Mouse (Mus musculus) MEL (cell line): ENCODE measurements around the gene Rbfox3. TPM values are rescaled to one million over a fixed set of nuclear protein-coding genes. Genes with fewer than 3 reads are reported as not detected.

Experiments used
- DNase-seq: peaks from one replicate; pipeline ENCODE4 v3.0.0; 2011; ENCODE audit warnings: low read depth, low spot score
- H3K27ac ChIP-seq: 2 replicates; pipeline ENCODE4 v1.5.1; 2012; ENCODE audit warnings: low read depth, mild to moderate bottlenecking, control low read depth, low read length, moderate library complexity; ENCODE audit not compliant: control insufficient read depth
- H3K27me3 ChIP-seq, 2 experiments: fragments of 150-350 bp in 1 of 2; sonication (generic) in 1 of 2; 2 replicates each; pipeline ENCODE4 v1.6.1; 2012; ENCODE audit warnings: low read length in 2 of 2, mild to moderate bottlenecking in 2 of 2, improper control_type of control experiment in 1 of 2, moderate library complexity in 1 of 2; ENCODE audit not compliant: insufficient read depth in 2 of 2, control insufficient read depth in 1 of 2
- H3K36me3 ChIP-seq, 2 experiments: 2 replicates each; pipeline ENCODE4 v1.6.1; 2012 to 2014; ENCODE audit warnings: low read length in 2 of 2, improper control_type of control experiment in 1 of 2, inconsistent platforms in 1 of 2, mild to moderate bottlenecking in 1 of 2; ENCODE audit not compliant: insufficient read depth in 2 of 2, control insufficient read depth in 1 of 2
- H3K4me1 ChIP-seq, 2 experiments: fragments of 150-350 bp in 1 of 2; sonication (generic) in 1 of 2; 2 replicates each; pipeline ENCODE4 v1.6.1; 2012; ENCODE audit warnings: low read length in 2 of 2, improper control_type of control experiment in 1 of 2, mild to moderate bottlenecking in 1 of 2; ENCODE audit not compliant: insufficient read depth in 2 of 2, control insufficient read depth in 1 of 2
- H3K4me3 ChIP-seq, 2 experiments: fragments of 150-350 bp in 1 of 2; sonication (generic) in 1 of 2; 2 replicates each; pipeline ENCODE4 v1.5.1; 2012; ENCODE audit warnings: low read depth in 2 of 2, low read length in 2 of 2, mild to moderate bottlenecking in 2 of 2, moderate library complexity in 2 of 2, control low read depth in 1 of 2, improper control_type of control experiment in 1 of 2; ENCODE audit not compliant: control insufficient read depth in 1 of 2, insufficient read depth in 1 of 2
- H3K79me2 ChIP-seq: 2 replicates; pipeline ENCODE4 v1.6.1; 2012; ENCODE audit warnings: mild to moderate bottlenecking, low read length, moderate library complexity; ENCODE audit not compliant: control insufficient read depth, poor library complexity, insufficient read depth
- H3K9ac ChIP-seq: 2 replicates; pipeline ENCODE4 v1.6.1; 2012; ENCODE audit warnings: low read depth, mild to moderate bottlenecking, control low read depth, low read length, moderate library complexity; ENCODE audit not compliant: control insufficient read depth, poor library complexity, severe bottlenecking
- H3K9me3 ChIP-seq: fragments of 150-350 bp; sonication (generic); replicated peaks from 2 replicates; pipeline ENCODE4 v1.6.1; 2012; ENCODE audit warnings: mild to moderate bottlenecking, low read length, improper control_type of control experiment, moderate library complexity; ENCODE audit not compliant: insufficient read depth
- BHLHE40 ChIP-seq: IDR thresholded peaks from 2 replicates; pipeline ENCODE4 v1.6.1; 2012; ENCODE audit warnings: low read depth, mild to moderate bottlenecking, inconsistent platforms, low read length, improper control_type of control experiment, borderline replicate concordance
- CHD1 ChIP-seq: IDR thresholded peaks from 2 replicates; pipeline ENCODE4 v1.6.1; 2012; ENCODE audit warnings: low read depth, mild to moderate bottlenecking, inconsistent platforms, low read length, improper control_type of control experiment
- CHD2 ChIP-seq: IDR thresholded peaks from 2 replicates; pipeline ENCODE4 v1.6.1; 2011; ENCODE audit warnings: low read length, improper control_type of control experiment
- CTCF ChIP-seq, 3 experiments: IDR thresholded peaks in 2 of 3; conservative IDR thresholded peaks in 1 of 3; 2 replicates each; pipeline ENCODE4 v1.5.1; 2011 to 2012; ENCODE audit warnings: low read length in 3 of 3, low read depth in 2 of 3, mild to moderate bottlenecking in 2 of 3, improper control_type of control experiment in 1 of 3, inconsistent platforms in 1 of 3, mixed read lengths in 1 of 3, moderate library complexity in 1 of 3; ENCODE audit not compliant: control insufficient read depth in 1 of 3, insufficient read depth in 1 of 3, poor library complexity in 1 of 3, severe bottlenecking in 1 of 3
- EP300 ChIP-seq, 2 experiments: IDR thresholded peaks; 2 replicates each; pipeline ENCODE4 v1.6.1; 2011; ENCODE audit warnings: improper control_type of control experiment in 2 of 2, low read length in 2 of 2, low read depth in 1 of 2, mild to moderate bottlenecking in 1 of 2
- ETS1 ChIP-seq: IDR thresholded peaks from 2 replicates; pipeline ENCODE4 v1.6.1; 2012; ENCODE audit warnings: low read depth, mild to moderate bottlenecking, inconsistent platforms, low read length, improper control_type of control experiment, moderate library complexity
- GATA1 ChIP-seq: IDR thresholded peaks from 2 replicates; pipeline ENCODE4 v1.6.1; 2011; ENCODE audit warnings: low read depth, low read length, improper control_type of control experiment
- HCFC1 ChIP-seq: IDR thresholded peaks from 2 replicates; pipeline ENCODE4 v1.6.1; 2012; ENCODE audit warnings: low read depth, mild to moderate bottlenecking, inconsistent platforms, low read length, improper control_type of control experiment, moderate library complexity
- JUND ChIP-seq: IDR thresholded peaks from 2 replicates; pipeline ENCODE4 v1.6.1; 2011; ENCODE audit warnings: low read depth, mild to moderate bottlenecking, improper control_type of control experiment, low read length
- KAT2A ChIP-seq: conservative IDR thresholded peaks from 2 replicates; pipeline ENCODE4 v1.6.1; 2012; ENCODE audit warnings: low read depth, low read length, improper control_type of control experiment, inconsistent platforms
- MEF2A ChIP-seq: IDR thresholded peaks from 2 replicates; pipeline ENCODE4 v1.6.1; 2014; ENCODE audit warnings: low read depth, mild to moderate bottlenecking, inconsistent platforms, low read length, improper control_type of control experiment; ENCODE audit not compliant: poor library complexity, insufficient replicate concordance, severe bottlenecking; ENCODE audit errors: extremely low read depth
- MXI1 ChIP-seq: IDR thresholded peaks from 2 replicates; pipeline ENCODE4 v1.6.1; 2011; ENCODE audit warnings: mild to moderate bottlenecking, low read depth, low read length, improper control_type of control experiment
- POLR2A ChIP-seq, 2 experiments: IDR thresholded peaks; 2 replicates each; pipeline ENCODE4 v1.6.1; 2011 to 2012; ENCODE audit warnings: low read length in 2 of 2, mild to moderate bottlenecking in 2 of 2, control low read depth in 1 of 2, improper control_type of control experiment in 1 of 2, low read depth in 1 of 2, moderate library complexity in 1 of 2; ENCODE audit not compliant: control insufficient read depth in 1 of 2, insufficient read depth in 1 of 2, poor library complexity in 1 of 2
- POLR2AphosphoS2 ChIP-seq: IDR thresholded peaks from 2 replicates; pipeline ENCODE4 v1.6.1; 2011; ENCODE audit warnings: low read length, improper control_type of control experiment
- RCOR1 ChIP-seq: IDR thresholded peaks from 2 replicates; pipeline ENCODE4 v1.6.1; 2012; ENCODE audit warnings: low read depth, mild to moderate bottlenecking, inconsistent platforms, low read length, improper control_type of control experiment
- SIN3A ChIP-seq: IDR thresholded peaks from 2 replicates; pipeline ENCODE4 v1.6.1; 2012; ENCODE audit warnings: low read length, improper control_type of control experiment, inconsistent platforms
- SMC3 ChIP-seq: IDR thresholded peaks from 2 replicates; pipeline ENCODE4 v1.6.1; 2011; ENCODE audit warnings: low read depth, low read length, improper control_type of control experiment
- TBP ChIP-seq: IDR thresholded peaks from 2 replicates; pipeline ENCODE4 v1.8.0; 2011; ENCODE audit warnings: low read depth, low read length, improper control_type of control experiment
- TCF12 ChIP-seq: IDR thresholded peaks from 2 replicates; pipeline ENCODE4 v1.6.1; 2014; ENCODE audit warnings: low read depth, mild to moderate bottlenecking, inconsistent platforms, low read length, improper control_type of control experiment, moderate library complexity
- USF1 ChIP-seq: IDR thresholded peaks from 2 replicates; pipeline ENCODE4 v1.6.1; 2014; ENCODE audit warnings: low read depth, mild to moderate bottlenecking, inconsistent platforms, low read length, improper control_type of control experiment, moderate library complexity
- USF2 ChIP-seq, 2 experiments: IDR thresholded peaks; 2 replicates each; pipeline ENCODE4 v1.6.1; 2011 to 2012; ENCODE audit warnings: improper control_type of control experiment in 2 of 2, low read length in 2 of 2, borderline replicate concordance in 1 of 2, inconsistent platforms in 1 of 2, low read depth in 1 of 2, mild to moderate bottlenecking in 1 of 2; ENCODE audit not compliant: insufficient read depth in 1 of 2
- ZKSCAN1 ChIP-seq: IDR thresholded peaks from 2 replicates; pipeline ENCODE4 v1.6.1; 2012; ENCODE audit warnings: low read depth, mild to moderate bottlenecking, inconsistent platforms, low read length, improper control_type of control experiment, moderate library complexity
- ZMIZ1 ChIP-seq: IDR thresholded peaks from 2 replicates; pipeline ENCODE4 v1.6.1; 2012; ENCODE audit warnings: low read depth, mild to moderate bottlenecking, inconsistent platforms, low read length, improper control_type of control experiment, moderate library complexity
- polyA plus RNA-seq, 2 experiments: library from polyadenylated mRNA; stranded (reverse) in 1 of 2; unstranded in 1 of 2; fragments of >175 nt in 1 of 2; fragments of >200 nt in 1 of 2; gene quantifications; 2 replicates each; pipeline versions ENCODE4 v1.2.1 to v1.2.4; 2012; ENCODE audit warnings: low replicate concordance in 2 of 2, low read depth in 1 of 2; ENCODE audit not compliant: insufficient read length in 2 of 2, insufficient read depth in 1 of 2, missing spikeins in 1 of 2
- total RNA-seq: library from RNA; depleted of rRNA; stranded (reverse); fragments of 300-350 nt; gene quantifications from 2 replicates; pipeline ENCODE4 v1.2.3, GENCODE M21; 2012

The Rbfox3 gene
- total and polyA plus RNA-seq, 3 experiments, result not detected

DNA sequence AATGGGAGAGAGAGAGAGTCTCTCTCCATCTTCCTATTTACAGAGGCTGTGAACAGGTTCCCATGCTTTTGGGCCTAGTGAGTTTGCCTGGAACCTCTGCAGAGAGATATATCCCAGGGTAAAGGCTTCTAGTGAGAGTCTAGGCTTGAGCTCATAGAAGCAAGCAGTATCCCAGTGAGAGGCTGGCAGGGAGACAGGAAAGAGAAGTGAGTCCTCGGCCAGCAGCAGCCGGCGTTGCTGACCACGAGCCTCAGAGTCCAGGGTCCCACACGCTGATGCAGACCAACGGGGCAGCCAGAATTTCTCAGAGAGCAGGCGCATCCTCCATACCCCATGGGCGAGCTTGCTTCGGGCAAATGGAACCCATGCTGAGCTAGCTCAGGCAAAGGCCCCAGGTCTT, 363.2 kb downstream of the Rbfox3 start:
- TF ChIP-seq POLR2A (IDR thresholded peaks at IDR 0.05; ENCODE audit: control insufficient read depth in 1 of 2, insufficient read depth in 1 of 2, low read depth in 1 of 2, low read length in 2 of 2, poor library complexity in 1 of 2) (no peak), BHLHE40 (no peak), MEF2A (no peak), TCF12 (no peak), SIN3A (no peak), RCOR1 (no peak), HCFC1 (no peak), USF1 (no peak), CTCF (IDR thresholded peaks at IDR 0.05 in 2 of 3, conservative IDR thresholded peaks at IDR 0.05 in 1 of 3; ENCODE audit: control insufficient read depth in 1 of 3, insufficient read depth in 1 of 3, low read depth in 2 of 3, low read length in 3 of 3, poor library complexity in 1 of 3, severe bottlenecking in 1 of 3) (no peak), POLR2AphosphoS2 (no peak), ZMIZ1 (no peak), SMC3 (no peak), CHD2 (no peak), CHD1 (no peak), TBP (no peak), JUND (no peak)
- no peak for DNase-seq
- Histone ChIP-seq H3K79me2 (no peaks in the 10 kb centered on the region), H3K9me3 (no peaks in the 10 kb centered on the region), H3K9ac (no peak overlapping the region), H3K36me3 (no peaks in the 10 kb centered on the region), H3K27ac (no peak overlapping the region), H3K27me3 (no peaks in the 10 kb centered on the region), H3K4me1 (no peaks in the 10 kb centered on the region), H3K4me3 (no peak overlapping the region)

DNA sequence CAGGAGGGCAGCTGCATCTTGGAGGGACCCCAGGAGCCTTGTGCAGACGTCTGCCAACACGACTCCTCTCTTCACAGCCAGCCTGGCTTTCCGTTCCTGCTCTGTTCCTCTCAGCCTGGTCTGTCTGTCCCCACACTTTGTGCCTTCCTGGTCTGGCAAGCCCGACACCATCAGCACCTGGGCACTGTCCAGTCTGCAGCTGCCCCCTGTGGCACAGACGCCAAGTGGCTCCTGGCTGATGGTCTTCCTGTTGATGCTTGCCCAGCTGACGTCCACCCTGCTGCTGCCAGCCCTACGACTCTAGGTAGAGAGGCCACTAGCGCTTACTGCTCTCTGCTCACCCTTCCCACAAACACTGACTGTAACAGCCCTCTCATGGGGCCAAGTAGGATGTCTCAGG, 365.1 kb downstream of the Rbfox3 start:
- TF ChIP-seq TCF12 (no peak), EP300 (IDR thresholded peaks at IDR 0.05; ENCODE audit: low read depth in 1 of 2, low read length in 2 of 2) (no peak), CTCF (IDR thresholded peaks at IDR 0.05 in 2 of 3, conservative IDR thresholded peaks at IDR 0.05 in 1 of 3; ENCODE audit: control insufficient read depth in 1 of 3, insufficient read depth in 1 of 3, low read depth in 2 of 3, low read length in 3 of 3, poor library complexity in 1 of 3, severe bottlenecking in 1 of 3) (no peak), ZMIZ1 (no peak), SIN3A (no peak), ZKSCAN1 (no peak), POLR2A (IDR thresholded peaks at IDR 0.05; ENCODE audit: control insufficient read depth in 1 of 2, insufficient read depth in 1 of 2, low read depth in 1 of 2, low read length in 2 of 2, poor library complexity in 1 of 2) (no peak), USF2 (IDR thresholded peaks at IDR 0.05; ENCODE audit: borderline replicate concordance in 1 of 2, insufficient read depth in 1 of 2, low read depth in 1 of 2, low read length in 2 of 2) (no peak), POLR2AphosphoS2 (no peak), MXI1 (no peak), KAT2A (no peak), SMC3 (no peak), BHLHE40 (no peak), GATA1 (no peak), RCOR1 (no peak), ETS1 (no peak)
- Histone ChIP-seq H3K27ac (no peak overlapping the region), H3K27me3 (no peaks in the 10 kb centered on the region), H3K36me3 (no peaks in the 10 kb centered on the region), H3K79me2 (no peaks in the 10 kb centered on the region), H3K9ac (no peak overlapping the region), H3K4me3 (no peak overlapping the region), H3K4me1 (no peaks in the 10 kb centered on the region), H3K9me3 (no peaks in the 10 kb centered on the region)
- no peak for DNase-seq
